38 mouse cellular contexts compared by ENCODE assay signal in the genomic region with DNA sequence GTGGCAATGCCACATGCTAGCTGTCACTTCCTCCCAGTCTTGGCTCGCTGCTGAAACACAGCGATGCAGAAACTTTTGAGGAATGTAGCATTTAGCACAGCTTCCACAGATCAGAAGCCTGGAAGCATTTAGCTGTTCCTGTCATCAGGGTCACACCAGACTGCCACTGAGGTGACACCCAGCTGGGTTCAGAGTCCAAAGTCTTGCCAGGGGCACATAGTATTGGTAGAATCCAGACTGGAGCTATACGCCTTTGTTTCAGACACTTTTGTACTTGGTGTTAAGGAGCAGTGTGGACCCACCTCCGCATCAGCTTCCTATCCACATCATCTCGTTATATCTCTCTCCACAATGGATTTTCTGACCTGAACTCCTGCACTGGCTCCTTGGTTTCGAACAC. TPM values are rescaled to one million over a fixed set of nuclear protein-coding genes. Genes with fewer than 3 reads are reported as not detected.
A peak's percentile ranks its signal among the peaks of the same experiment; 100 is the strongest.
DNase-seq lines count a peak whose midpoint lies in the region; ATAC-seq and TF ChIP-seq lines count a peak whose summit lies in the region.
"Had no signal": no experiment of that assay in that cellular context is flagged by ENCODE, and none has a peak within 500 bp of the region (broad histone marks: within the 10 kb centered on the region; RNA-seq: fewer than 3 reads in every experiment).

No protein-coding gene starts in this region.

- TF ChIP-seq POLR2A in liver, adult 2 months (IDR thresholded peaks at IDR 0.05; ENCODE audit: extremely low read depth, insufficient read depth, low read length), result no peak
- no peak for TF ChIP-seq POLR2A in heart, adult 2 months (IDR thresholded peaks at IDR 0.05; ENCODE audit: insufficient read depth, low read depth, low read length)

- no peaks in the 10 kb centered on the region for H3K36me3 ChIP-seq in liver, adult 2 months (ENCODE audit: control insufficient read depth, insufficient read depth, low read length)
- no peaks in the 10 kb centered on the region for H3K36me3 ChIP-seq in heart, adult 2 months (ENCODE audit: control insufficient read depth, insufficient read depth, low read length)
- H3K36me3 ChIP-seq in forebrain, embryonic 12.5 days (replicated peaks), result no peaks in the 10 kb centered on the region
- H3K36me3 ChIP-seq: embryonic facial prominence, embryonic 13.5 days; hindbrain, embryonic 10.5 days; hindbrain, embryonic 15.5 days; kidney, embryonic 15.5 days had no signal

- TF ChIP-seq EP300 in heart, adult 2 months (IDR thresholded peaks at IDR 0.05; ENCODE audit: insufficient read depth, low read depth, low read length), result no peak

- no peak for TF ChIP-seq CTCF in liver, adult 2 months (IDR thresholded peaks at IDR 0.05; ENCODE audit: low read depth, low read length)
- TF ChIP-seq CTCF in heart, adult 2 months (IDR thresholded peaks at IDR 0.05), result no peak

- peak; percentile 98 for DNase-seq in liver, adult 2 months (ENCODE audit: extremely low read depth, low read depth, low spot score)
- DNase-seq in liver, result no peak
- peak; percentile 73 for DNase-seq in Muller cell, postnatal 12 days (ENCODE audit: inconsistent ontology term)
- DNase-seq in large intestine, adult 2 months (ENCODE audit: low read depth, low spot score), result peak; percentile 47
- DNase-seq in heart, adult 2 months, result no peak
- DNase-seq: adrenal gland, postnatal 14 days; cerebellum, adult 11-12 months; cerebellum, adult 9-11 months; forebrain, postnatal 0 days; gastrocnemius, postnatal 10 days; heart, postnatal 14 days; kidney, postnatal 36 days; left cerebral cortex, postnatal 4 days; lung, postnatal 4 days; right cerebral cortex, adult 18-20 months had no signal

- whole genome bisulfite sequencing in liver, adult 2 months, result 44% methylated on average over 6 of the region's 6 CpGs
- 66% methylated on average over 6 of the region's 6 CpGs for WGBS in large intestine, adult 2 months
- 60% methylated on average over 6 of the region's 6 CpGs for WGBS in heart, adult 2 months
- 70% methylated on average over 6 of the region's 6 CpGs for WGBS in forebrain, embryonic 12.5 days

- intact Hi-C loops in heart, adult 2 months (cut with DNase I), result no loop called here

- H3K27ac ChIP-seq in liver, adult 2 months (replicated peaks; ENCODE audit: insufficient read depth, low read depth, low read length), result peak overlapping the region; percentile 2; the same call in 1 of the 2 replicates
- H3K27ac ChIP-seq in heart, adult 2 months, result no peak overlapping the region
- H3K27ac ChIP-seq in forebrain, embryonic 12.5 days, result no peak overlapping the region
- H3K27ac ChIP-seq: embryonic facial prominence, embryonic 13.5 days; hindbrain, embryonic 10.5 days; hindbrain, embryonic 15.5 days; kidney, embryonic 15.5 days had no signal

- H3K9me3 ChIP-seq in forebrain, embryonic 12.5 days, result peaks cover 96% of the 10 kb centered on the region

- no peaks in the 10 kb centered on the region for H3K27me3 ChIP-seq in liver, adult 2 months (ENCODE audit: control insufficient read depth, insufficient read depth, low read length)
- no peaks in the 10 kb centered on the region for H3K27me3 ChIP-seq in heart, adult 2 months (ENCODE audit: control insufficient read depth, insufficient read depth, low read length)
- H3K27me3 ChIP-seq in forebrain, embryonic 12.5 days, result no peaks in the 10 kb centered on the region
- H3K27me3 ChIP-seq: embryonic facial prominence, embryonic 13.5 days; hindbrain, embryonic 15.5 days; kidney, embryonic 15.5 days had no signal

- no peaks in the 10 kb centered on the region for H3K79me2 ChIP-seq in liver, adult 2 months (ENCODE audit: control insufficient read depth, insufficient read depth, low read length)
- H3K79me2 ChIP-seq in heart, adult 2 months (replicated peaks; ENCODE audit: control insufficient read depth, insufficient read depth, low read length), result no peaks in the 10 kb centered on the region

- ATAC-seq in megakaryocyte-erythroid progenitor cell, adult 5-6 weeks (replicated peaks; ENCODE audit: low FRiP score, low TSS enrichment, poor library complexity, severe bottlenecking), result peak; percentile 6
- ATAC-seq in erythroblast, adult 5-6 weeks (replicated peaks; ENCODE audit: low FRiP score, poor library complexity, severe bottlenecking), result no peak
- no peak for ATAC-seq in forebrain, embryonic 12.5 days (ENCODE audit: low FRiP score)
- ATAC-seq: forebrain, postnatal 0 days; midbrain, embryonic 16.5 days had no signal

- H3K4me3 ChIP-seq in liver, adult 2 months (ENCODE audit: insufficient read depth, low read depth, low read length), result no peak overlapping the region
- no peak overlapping the region for H3K4me3 ChIP-seq in heart, adult 2 months
- H3K4me3 ChIP-seq in forebrain, embryonic 12.5 days (replicated peaks), result no peak overlapping the region
- H3K4me3 ChIP-seq: embryonic facial prominence, embryonic 13.5 days; erythroblast, embryonic 14.5 days; hindbrain, embryonic 10.5 days; hindbrain, embryonic 15.5 days; kidney, embryonic 15.5 days had no signal

- H3K4me2 ChIP-seq in forebrain, embryonic 12.5 days, result no peak overlapping the region
- H3K4me2 ChIP-seq: embryonic facial prominence, embryonic 13.5 days; hindbrain, embryonic 15.5 days; kidney, embryonic 15.5 days; midbrain, embryonic 11.5 days had no signal

- H3K4me1 ChIP-seq in liver, adult 2 months (ENCODE audit: control insufficient read depth, insufficient read depth, low read length), result peaks cover 11% of the 10 kb centered on the region
- no peaks in the 10 kb centered on the region for H3K4me1 ChIP-seq in heart, adult 2 months (ENCODE audit: control insufficient read depth, insufficient read depth, low read length)
- no peaks in the 10 kb centered on the region for H3K4me1 ChIP-seq in forebrain, embryonic 12.5 days
- H3K4me1 ChIP-seq: embryonic facial prominence, embryonic 13.5 days; hindbrain, embryonic 10.5 days; hindbrain, embryonic 15.5 days; kidney, embryonic 15.5 days had no signal

- no peak overlapping the region for H3K9ac ChIP-seq in liver, adult 2 months (ENCODE audit: low read depth, low read length)
- H3K9ac ChIP-seq in heart, adult 2 months (ENCODE audit: low read depth, low read length), result no peak overlapping the region
- H3K9ac ChIP-seq in forebrain, embryonic 12.5 days, result no peak overlapping the region
- H3K9ac ChIP-seq: embryonic facial prominence, embryonic 13.5 days; forebrain, postnatal 0 days; hindbrain, embryonic 15.5 days; kidney, embryonic 15.5 days had no signal

RNA-seq across cellular contexts. Expression of a gene that starts 23.9 kb away (rescaled TPM):
- 78.7 and 90.1 TPM in 2 replicates for total RNA-seq in liver, adult 2 months (2014; rRNA removed)
- polyA plus RNA-seq in liver, adult 2 months (2012; rRNA removed), result 31.4 and 32.8 TPM in 2 replicates
- 36.1 and 87.6 TPM in 2 replicates for polyA plus RNA-seq in large intestine, adult 2 months (2012; rRNA removed)
- 203 and 209 TPM in 2 replicates for total RNA-seq in megakaryocyte-erythroid progenitor cell, adult 5-6 weeks (2014; fragmentation: Nextera tagmentation)
- total RNA-seq in megakaryocyte-erythroid progenitor cell, adult 5-6 weeks (2017), result 173 and 190 TPM in 2 replicates
- total RNA-seq in erythroblast, adult 5-6 weeks (2015; ENCODE audit: low replicate concordance), result 66.9 and 89.5 TPM in 2 replicates
- total RNA-seq in erythroblast, adult 5-6 weeks (2017; ENCODE audit: low replicate concordance), result 110 and 133 TPM in 2 replicates
- total RNA-seq in heart, adult 2 months (2021), result 10 to 100 TPM in 1 of 2 experiments, 1 to 10 TPM in 1; 8.7 to 11.5 TPM
- 12.7 and 23.9 TPM in 2 replicates for polyA plus RNA-seq in heart, adult 2 months (2012; rRNA removed)
- polyA plus RNA-seq in forebrain, embryonic 12.5 days (2016; fragmentation: Nextera tagmentation; extraction: Ambion mirVana), result 209 and 210 TPM in 2 replicates

RNA-seq across cellular contexts. Expression of a gene that starts 23.9 kb away (rescaled TPM):
- total RNA-seq in liver, adult 2 months (2014; rRNA removed), result under 0.01 TPM in 2 replicates
- polyA plus RNA-seq in liver, adult 2 months (2012; rRNA removed), result 0.01 and 0.02 TPM in 2 replicates
- not detected in 2 replicates for polyA plus RNA-seq in large intestine, adult 2 months (2012; rRNA removed)
- not detected in 2 replicates for total RNA-seq in megakaryocyte-erythroid progenitor cell, adult 5-6 weeks (2014; fragmentation: Nextera tagmentation)
- total RNA-seq in megakaryocyte-erythroid progenitor cell, adult 5-6 weeks (2017), result not detected in 2 replicates
- total RNA-seq in erythroblast, adult 5-6 weeks (2015; ENCODE audit: low replicate concordance), result not detected in 2 replicates
- not detected in 2 replicates for total RNA-seq in erythroblast, adult 5-6 weeks (2017; ENCODE audit: low replicate concordance)
- total RNA-seq in heart, adult 2 months (2021), result not detected
- not detected in 2 replicates for polyA plus RNA-seq in heart, adult 2 months (2012; rRNA removed)
- polyA plus RNA-seq in forebrain, embryonic 12.5 days (2016; fragmentation: Nextera tagmentation; extraction: Ambion mirVana), result not detected in 2 replicates
- total RNA-seq: adrenal gland, postnatal 14 days; common myeloid progenitor, adult 5-6 weeks; gastrocnemius, postnatal 10 days; heart, postnatal 14 days; MEL had no signal
- polyA plus RNA-seq: embryonic facial prominence, embryonic 13.5 days; erythroblast, embryonic 14.5 days; forebrain, embryonic 11.5 days; gonadal fat pad, adult 2 months; hindbrain, embryonic 10.5 days; intestine, embryonic 14.5 days; kidney, embryonic 15.5 days; limb, embryonic 14.5 days; midbrain, embryonic 11.5 days; neural tube, embryonic 11.5 days; spleen, adult 2 months; thymus, postnatal 0 days had no signal

RNA-seq across cellular contexts. Expression of a gene that starts 26.8 kb away (rescaled TPM):
- 0.27 and 1.0 TPM in 2 replicates for total RNA-seq in liver, adult 2 months (2014; rRNA removed)
- 0.77 and 0.82 TPM in 2 replicates for polyA plus RNA-seq in liver, adult 2 months (2012; rRNA removed)
- 0.14 and 0.33 TPM in 2 replicates for polyA plus RNA-seq in large intestine, adult 2 months (2012; rRNA removed)
- 0.25 TPM in 1 of 2 replicates, not detected in the other for total RNA-seq in megakaryocyte-erythroid progenitor cell, adult 5-6 weeks (2014; fragmentation: Nextera tagmentation)
- total RNA-seq in megakaryocyte-erythroid progenitor cell, adult 5-6 weeks (2017), result 0.05 and 1.9 TPM in 2 replicates
- total RNA-seq in erythroblast, adult 5-6 weeks (2015; ENCODE audit: low replicate concordance), result 1.7 TPM in 1 of 2 replicates, not detected in the other
- 0.17 and 0.70 TPM in 2 replicates for total RNA-seq in erythroblast, adult 5-6 weeks (2017; ENCODE audit: low replicate concordance)
- under 1 TPM in 1 of 2 experiments, not detected in 1; 0.13 TPM for total RNA-seq in heart, adult 2 months (2021)
- 0.06 TPM in 2 replicates for polyA plus RNA-seq in heart, adult 2 months (2012; rRNA removed)
- polyA plus RNA-seq in forebrain, embryonic 12.5 days (2016; fragmentation: Nextera tagmentation; extraction: Ambion mirVana), result 1.4 and 1.7 TPM in 2 replicates
- total RNA-seq: forebrain, postnatal 0 days had no signal
- polyA plus RNA-seq: erythroblast, embryonic 14.5 days had no signal

RNA-seq across cellular contexts. Expression of a gene that starts 41.8 kb away (rescaled TPM):
- total RNA-seq in liver, adult 2 months (2014; rRNA removed), result 662 and 719 TPM in 2 replicates
- polyA plus RNA-seq in liver, adult 2 months (2012; rRNA removed), result 408 and 574 TPM in 2 replicates
- polyA plus RNA-seq in large intestine, adult 2 months (2012; rRNA removed), result 64.4 and 146 TPM in 2 replicates
- not detected in 2 replicates for total RNA-seq in megakaryocyte-erythroid progenitor cell, adult 5-6 weeks (2014; fragmentation: Nextera tagmentation)
- not detected in 2 replicates for total RNA-seq in megakaryocyte-erythroid progenitor cell, adult 5-6 weeks (2017)
- total RNA-seq in erythroblast, adult 5-6 weeks (2015; ENCODE audit: low replicate concordance), result not detected in 2 replicates
- total RNA-seq in erythroblast, adult 5-6 weeks (2017; ENCODE audit: low replicate concordance), result 0.70 and 1.0 TPM in 2 replicates
- not detected for total RNA-seq in heart, adult 2 months (2021)
- polyA plus RNA-seq in heart, adult 2 months (2012; rRNA removed), result 0.32 TPM in 1 of 2 replicates, not detected in the other
- polyA plus RNA-seq in forebrain, embryonic 12.5 days (2016; fragmentation: Nextera tagmentation; extraction: Ambion mirVana), result not detected in 2 replicates
- total RNA-seq: common myeloid progenitor, adult 5-6 weeks; gastrocnemius, postnatal 10 days; heart, postnatal 14 days; layer of hippocampus, adult 8-10 months; layer of hippocampus, postnatal 25 days; MEL had no signal
- polyA plus RNA-seq: embryonic facial prominence, embryonic 13.5 days; erythroblast, embryonic 14.5 days; forebrain, embryonic 11.5 days; forebrain, postnatal 0 days; heart, embryonic 14.5 days; hindbrain, embryonic 10.5 days; hindbrain, embryonic 15.5 days; lung, embryonic 16.5 days; midbrain, embryonic 11.5 days; midbrain, embryonic 16.5 days; neural tube, embryonic 11.5 days had no signal

RNA-seq across cellular contexts. Expression of a gene that starts 48.0 kb away (rescaled TPM):
- not detected in 2 replicates for total RNA-seq in liver, adult 2 months (2014; rRNA removed)
- polyA plus RNA-seq in liver, adult 2 months (2012; rRNA removed), result 0.17 TPM in 1 of 2 replicates, not detected in the other
- polyA plus RNA-seq in large intestine, adult 2 months (2012; rRNA removed), result 2.9 and 4.5 TPM in 2 replicates
- 8.2 and 9.5 TPM in 2 replicates for total RNA-seq in megakaryocyte-erythroid progenitor cell, adult 5-6 weeks (2014; fragmentation: Nextera tagmentation)
- 0.99 and 1.8 TPM in 2 replicates for total RNA-seq in megakaryocyte-erythroid progenitor cell, adult 5-6 weeks (2017)
- 5.6 and 20.9 TPM in 2 replicates for total RNA-seq in erythroblast, adult 5-6 weeks (2015; ENCODE audit: low replicate concordance)
- 5.4 and 9.1 TPM in 2 replicates for total RNA-seq in erythroblast, adult 5-6 weeks (2017; ENCODE audit: low replicate concordance)
- under 1 TPM in 1 of 2 experiments, not detected in 1; 0.23 TPM for total RNA-seq in heart, adult 2 months (2021)
- polyA plus RNA-seq in heart, adult 2 months (2012; rRNA removed), result 0.53 and 0.66 TPM in 2 replicates
- polyA plus RNA-seq in forebrain, embryonic 12.5 days (2016; fragmentation: Nextera tagmentation; extraction: Ambion mirVana), result 12.6 and 14.4 TPM in 2 replicates
- total RNA-seq: MEL had no signal

Comparison
In these comparisons a context has a peak if more than half of its experiments do, and no peak if none do; other contexts are left out.
1. DNase-seq: peak in liver, adult 2 months (single experiment), Muller cell, postnatal 12 days (single experiment) and large intestine, adult 2 months (single experiment); none in liver (single experiment) and heart, adult 2 months (0 of 2).